Mouse (Mus musculus) lung, embryonic 14.5 days (tissue): ENCODE data around the gene Ski. TPM values are rescaled to one million over a fixed set of nuclear protein-coding genes. Genes with fewer than 3 reads are reported as not detected.

Experiments
- ATAC-seq: fragments of 200-750 bp; cut with Nextera tagmentation; 2 replicates; pipeline ENCODE4 v1.8.0; 2017; ENCODE audit warnings: mild to moderate bottlenecking, moderate TSS enrichment, moderate library complexity; ENCODE audit not compliant: insufficient read depth
- DNase-seq: peaks from one replicate; pipeline ENCODE4 v3.0.0-alpha.2; 2015
- H3K27ac ChIP-seq: fragments of 300-500 bp; sonication (generic); 2 replicates; pipeline ENCODE4 v1.5.1; 2014; ENCODE audit warnings: low read depth, mild to moderate bottlenecking, moderate library complexity
- H3K27me3 ChIP-seq: fragments of 300-500 bp; sonication (generic); 2 replicates; pipeline ENCODE4 v1.6.1; 2014; ENCODE audit warnings: low read length, control low read depth; ENCODE audit not compliant: insufficient read depth
- H3K36me3 ChIP-seq: fragments of 300-500 bp; sonication (generic); 2 replicates; pipeline ENCODE4 v1.6.1; 2014; ENCODE audit warnings: control low read depth; ENCODE audit not compliant: insufficient read depth
- H3K4me1 ChIP-seq: fragments of 300-500 bp; sonication (generic); 2 replicates; pipeline ENCODE4 v1.6.1; 2014; ENCODE audit warnings: antibody characterized with exemption, control low read depth; ENCODE audit not compliant: insufficient read depth
- H3K4me2 ChIP-seq: fragments of 300-500 bp; sonication (generic); 2 replicates; pipeline ENCODE4 v1.6.1; 2014; ENCODE audit warnings: mild to moderate bottlenecking
- H3K4me3 ChIP-seq: fragments of 300-500 bp; sonication (generic); 2 replicates; pipeline ENCODE4 v1.5.1; 2014; ENCODE audit warnings: low read depth, low read length
- H3K9ac ChIP-seq: fragments of 300-500 bp; sonication (generic); 2 replicates; pipeline ENCODE4 v1.6.1; 2014
- H3K9me3 ChIP-seq: fragments of 300-500 bp; sonication (generic); 2 replicates; pipeline ENCODE4 v1.6.1; 2016; ENCODE audit warnings: low read depth, low read length, control low read depth
- CTCF ChIP-seq: IDR thresholded peaks from 2 replicates; pipeline ENCODE4 v1.5.1; 2016; ENCODE audit warnings: antibody characterized with exemption, low read depth
- WGBS: fragments of 180-500 bp; shearing (Covaris S2); extraction: QIAGEN DNeasy Blood & Tissue Kit; methylation state at CpG from one replicate; pipeline ENCODE4 v1.1.7; 2014; 5-methylcytosine and 5-hydroxymethylcytosine counted together
- polyA plus RNA-seq: library from polyadenylated mRNA; unstranded; fragments of >200 nt; fragmentation: Nextera tagmentation; extraction: Ambion mirVana; gene quantifications from 2 replicates; pipeline ENCODE4 v1.2.1, GENCODE M21; 2014

The Ski gene
- polyA plus RNA-seq, 1 experiment from 2014 or later = 23.7 TPM

- Histone ChIP-seq H3K27ac (peak overlapping the region; percentile 97), H3K27me3 (no peaks in the 10 kb centered on the region), H3K4me3 (peak overlapping the region; percentile 32), H3K36me3 (0 out of 2 replicates have a peak, but pooled peaks cover 10% of the 10 kb centered on the region), H3K9ac (peak overlapping the region; percentile 95), H3K4me1 (peaks cover 26% of the 10 kb centered on the region), H3K9me3 (no peaks in the 10 kb centered on the region), H3K4me2 (peak overlapping the region; percentile 99)
- TF ChIP-seq CTCF = no peak
- WGBS = under 1% methylated on average over 79 of the region's 116 CpGs
- peak; percentile 99 for ATAC-seq
- peak; percentile 99 for DNase-seq
Observed at GRCm38 (mm10) chr4:155222841-155223593, 625 bp upstream of the Ski start.

GRCm38 (mm10) chr4:155221599-155222551, 517 bp downstream of the Ski start:
- ATAC-seq = no peak
- DNase-seq = peak; percentile 89

GRCm38 (mm10) chr4:155221106-155221505, 1.3 kb downstream of the Ski start:
- under 1% methylated on average over 7 of the region's 7 CpGs for WGBS
- Histone ChIP-seq H3K4me2 (peak overlapping the region; percentile 99), H3K4me3 (peak overlapping the region; percentile 91), H3K36me3 (peaks cover 23% of the 10 kb centered on the region; the same call in 1 of the 2 replicates), H3K9ac (peak overlapping the region; percentile 95), H3K27ac (peak overlapping the region; percentile 83), H3K9me3 (no peaks in the 10 kb centered on the region), H3K27me3 (no peaks in the 10 kb centered on the region), H3K4me1 (peaks cover 44% of the 10 kb centered on the region)
- TF ChIP-seq CTCF = no peak
- ATAC-seq (no peak), DNase-seq (no peak)

More at GRCm38 (mm10) chr4:155221599-155222551, 517 bp downstream of the Ski start:
- no peak for TF ChIP-seq CTCF
- Histone ChIP-seq H3K4me3 (peak overlapping the region; percentile 91), H3K9me3 (no peaks in the 10 kb centered on the region), H3K27ac (peak overlapping the region; percentile 83), H3K9ac (peak overlapping the region; percentile 95), H3K36me3 (0 out of 2 replicates have a peak, but pooled peaks cover 17% of the 10 kb centered on the region), H3K27me3 (no peaks in the 10 kb centered on the region), H3K4me1 (peaks cover 37% of the 10 kb centered on the region), H3K4me2 (peak overlapping the region; percentile 99)
- under 1% methylated on average over 93 of the region's 93 CpGs for WGBS

- H3K27ac ChIP-seq = peak overlapping the region; percentile 83
- WGBS = 4% methylated on average over 14 of the region's 14 CpGs
- peak; percentile 81 for DNase-seq
Observed at GRCm38 (mm10) chr4:155220213-155221100, 1.9 kb downstream of the Ski start.

GRCm38 (mm10) chr4:155219271-155220212, 2.9 kb downstream of the Ski start:
- DNase-seq = no peak

More at GRCm38 (mm10) chr4:155220213-155221100, 1.9 kb downstream of the Ski start:
- peak overlapping the region; percentile 91 for H3K4me3 ChIP-seq
- H3K36me3 ChIP-seq = peaks cover 23% of the 10 kb centered on the region; the same call in 1 of the 2 replicates
- no peaks in the 10 kb centered on the region for H3K9me3 ChIP-seq
- peak overlapping the region; percentile 99 for H3K4me2 ChIP-seq
- ATAC-seq = no peak
- peaks cover 51% of the 10 kb centered on the region for H3K4me1 ChIP-seq
- no peak for TF ChIP-seq CTCF
- H3K9ac ChIP-seq = peak overlapping the region; percentile 95
- no peaks in the 10 kb centered on the region for H3K27me3 ChIP-seq

More at GRCm38 (mm10) chr4:155219271-155220212, 2.9 kb downstream of the Ski start:
- ATAC-seq = no peak
- Histone ChIP-seq H3K36me3 (peaks cover 23% of the 10 kb centered on the region; the same call in 1 of the 2 replicates), H3K9ac (peak overlapping the region; percentile 95), H3K4me3 (peak overlapping the region; percentile 91), H3K4me2 (peak overlapping the region; percentile 99), H3K27ac (no peak overlapping the region), H3K4me1 (peaks cover 58% of the 10 kb centered on the region), H3K27me3 (no peaks in the 10 kb centered on the region), H3K9me3 (no peaks in the 10 kb centered on the region)
- no peak for TF ChIP-seq CTCF
- WGBS = 35% methylated on average over 12 of the region's 12 CpGs
